Mouse (Mus musculus) G1E (cell line): ENCODE measurements around the gene Mllt3.

Experiments
- CTCF ChIP-seq: IDR thresholded peaks from 2 replicates; pipeline ENCODE4 v1.5.1; 2012; ENCODE audit warnings: low read depth, low read length, inconsistent platforms, mixed read lengths
- GATA1 ChIP-seq: IDR thresholded peaks from 2 replicates; pipeline ENCODE4 v1.6.1; 2012; ENCODE audit warnings: borderline replicate concordance, low read length, inconsistent platforms, mixed read lengths
- TAL1 ChIP-seq: conservative IDR thresholded peaks from 2 replicates; pipeline ENCODE4 v1.6.1; 2012; ENCODE audit warnings: low read depth, low read length, inconsistent platforms, mixed read lengths

DNA sequence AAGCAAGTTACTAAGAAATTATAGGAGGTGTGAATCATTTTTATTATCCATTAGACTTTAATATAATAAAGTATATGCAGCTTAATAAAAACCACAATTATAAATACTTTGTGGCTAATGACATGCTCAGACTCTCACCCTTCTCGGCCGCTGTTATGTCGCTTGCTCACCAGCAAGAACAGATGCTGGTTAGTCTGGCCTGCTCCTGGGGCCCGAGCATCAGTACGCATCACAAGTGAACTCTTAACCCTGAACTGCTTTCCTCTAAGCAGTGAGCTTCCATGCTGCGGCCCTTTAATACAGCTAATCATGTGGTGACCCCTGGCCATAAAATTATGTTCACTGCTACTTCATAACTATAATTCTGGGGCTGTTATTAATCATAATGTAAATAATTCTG, 198.0 kb downstream of the Mllt3 start:
- no peak for TF ChIP-seq CTCF
- TF ChIP-seq GATA1, result no peak
- TF ChIP-seq TAL1, result no peak
